Mouse (Mus musculus): ENCODE data around the gene Enkd1. TPM values are rescaled to one million over a fixed set of nuclear protein-coding genes. Genes with fewer than 3 reads are reported as not detected.

The Enkd1 gene
- total RNA-seq, 2 experiments from 2014 or later, result 2.4 to 2.5 TPM

- no peak for DNase-seq
- intact Hi-C loops (cut with DNase I), result loop anchor here (5.0 kb wide), 1 partner anchor 49 kb away; the partner anchor contains the start of genes Agrp and Ctcf
Observed at GRCm38 (mm10) chr8:105686551-105686950, 21.5 kb downstream of the Enkd1 start.

DNA sequence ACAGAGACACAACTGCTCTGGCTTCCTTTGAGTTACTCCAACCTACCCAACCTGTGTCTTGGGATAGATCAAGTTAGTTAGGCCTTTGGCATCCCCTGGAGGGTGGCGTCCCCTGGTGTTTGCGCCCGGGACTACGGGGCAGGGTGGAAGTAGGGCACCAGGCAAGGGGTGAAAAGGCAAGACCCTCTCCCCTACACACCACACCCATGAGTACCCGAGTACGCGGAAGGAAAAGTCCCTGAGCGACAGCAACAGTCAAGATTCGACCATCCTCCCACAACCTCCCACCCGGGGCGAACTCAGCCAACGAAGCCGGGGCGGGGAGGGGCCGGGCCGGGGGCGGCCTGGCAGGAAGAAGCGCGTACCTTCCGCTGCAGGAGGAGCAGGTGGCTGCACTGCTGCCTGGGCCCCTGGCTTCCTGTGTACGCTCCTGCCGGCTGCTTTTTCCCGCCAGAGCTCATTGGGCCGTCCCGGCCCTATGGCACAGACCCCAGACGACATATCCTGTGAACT is 22.2 kb downstream of the Enkd1 start, which contains the start of gene Carmil2:
Gene Carmil2, plus strand, starts transcription at position 479 of the 513 bp plus-strand sequence.
- intact Hi-C loops (cut with DNase I), result loop anchor here (2.0 to 5.0 kb wide), 3 partner anchors 49 to 119 kb away; partner anchors contain the start of genes Agrp, Atp6v0d1 and Ctcf
- DNase-seq, result peak; percentile 66 to 81

DNA sequence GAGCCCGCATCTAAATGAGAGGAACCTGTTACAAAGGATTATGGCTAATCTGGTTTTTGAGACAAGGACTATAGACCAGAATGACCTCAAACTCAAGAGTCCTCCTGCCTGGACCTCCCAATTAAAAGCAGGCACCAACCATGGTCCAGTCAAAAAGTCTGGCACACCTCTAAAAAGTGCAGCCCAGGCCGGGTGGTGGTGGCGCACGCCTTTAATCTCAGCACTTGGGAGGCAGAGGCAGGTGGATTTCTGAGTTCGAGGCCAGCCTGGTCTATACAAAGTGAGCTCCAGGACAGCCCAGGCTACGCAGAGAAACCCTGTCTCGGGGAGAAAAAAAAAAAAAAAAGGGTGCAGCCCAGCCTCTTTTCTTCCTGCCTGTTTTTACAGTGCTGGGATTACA is 22.7 kb downstream of the Enkd1 start:
- intact Hi-C loops (cut with DNase I), result loop anchor here (2.0 to 5.0 kb wide), 3 partner anchors 48 to 119 kb away; partner anchors contain the start of genes Agrp, Atp6v0d1 and Ctcf
- DNase-seq, result no peak

GRCm38 (mm10) chr8:105677891-105678290 is 30.1 kb downstream of the Enkd1 start:
- intact Hi-C loops (cut with DNase I), result no loop called here
- no peak for DNase-seq

GRCm38 (mm10) chr8:105661167-105661566 is 46.8 kb downstream of the Enkd1 start:
- no peak for DNase-seq
- intact Hi-C loops (cut with DNase I), result no loop called here

- intact Hi-C loops (cut with DNase I), result no loop called here
- DNase-seq, result no peak
Observed at GRCm38 (mm10) chr8:105657641-105658040, 50.4 kb downstream of the Enkd1 start.

Other genes starting within 250 kb of the Enkd1 start
- 10 to 100 TPM; 47.7 to 50.1 TPM for gene Tppp3, start 236.7 kb downstream of the Enkd1 start, total RNA-seq (2021)
- 10 to 100 TPM; 14.9 to 16.3 TPM for gene Zdhhc1, start 211.3 kb downstream of the Enkd1 start, total RNA-seq (2021)
- 1 to 10 TPM in 1 of 2 experiments, under 1 TPM in 1; 0.53 to 1.0 TPM for gene Hsd11b2, start 189.5 kb downstream of the Enkd1 start, total RNA-seq (2021)
- gene Atp6v0d1, start 142.2 kb downstream of the Enkd1 start, total RNA-seq (2021), result 10 to 100 TPM; 57.2 to 57.8 TPM
- 10 to 100 TPM; 46.0 to 49.0 TPM for gene Ripor1, start 103.0 kb downstream of the Enkd1 start, total RNA-seq (2021)
- 10 to 100 TPM; 43.8 to 44.6 TPM for gene Ctcf, start 71.6 kb downstream of the Enkd1 start, total RNA-seq (2021)
- gene Agrp, start 70.8 kb downstream of the Enkd1 start, total RNA-seq (2021), result not detected
- gene Carmil2, start 21.9 kb downstream of the Enkd1 start, total RNA-seq (2021), result 1 to 10 TPM in 1 of 2 experiments, under 1 TPM in 1; 0.69 to 5.7 TPM
- 10 to 100 TPM; 13.8 to 16.9 TPM for gene Acd, start 7.1 kb downstream of the Enkd1 start, total RNA-seq (2021)
- gene Pard6a, start 7.1 kb downstream of the Enkd1 start, total RNA-seq (2021), result 1 to 10 TPM; 7.8 to 9.1 TPM
- gene 4933405L10Rik, start 555 bp downstream of the Enkd1 start, total RNA-seq (2021), result not detected
- gene Gfod2, start 50.5 kb upstream of the Enkd1 start, total RNA-seq (2021), result 1 to 10 TPM; 3.6 to 3.7 TPM
- 10 to 100 TPM; 23.1 to 24.7 TPM for gene Ranbp10, start 119.1 kb upstream of the Enkd1 start, total RNA-seq (2021)
- under 1 TPM in 1 of 2 experiments, not detected in 1; 0.38 TPM for gene Tsnaxip1, start 119.5 kb upstream of the Enkd1 start, total RNA-seq (2021)
- gene Cenpt, start 145.1 kb upstream of the Enkd1 start, total RNA-seq (2021), result 1 to 10 TPM; 3.2 to 4.2 TPM
- 10 to 100 TPM; 27.5 to 29.1 TPM for gene Thap11, start 146.9 kb upstream of the Enkd1 start, total RNA-seq (2021)
- 10 to 100 TPM; 27.2 to 34.3 TPM for gene Nutf2, start 152.4 kb upstream of the Enkd1 start, total RNA-seq (2021)
- gene Edc4, start 172.7 kb upstream of the Enkd1 start, total RNA-seq (2021), result 10 to 100 TPM; 26.8 to 28.4 TPM
- gene Nrn1l, start 185.4 kb upstream of the Enkd1 start, total RNA-seq (2021), result under 1 TPM in 1 of 2 experiments, not detected in 1; 0.54 TPM
- 10 to 100 TPM; 16.9 to 17.6 TPM for gene Pskh1, start 192.2 kb upstream of the Enkd1 start, total RNA-seq (2021)
- gene Ctrl, start 225.7 kb upstream of the Enkd1 start, total RNA-seq (2021), result under 1 TPM; 0.46 to 0.55 TPM
- 10 to 100 TPM; 57.6 to 66.5 TPM for gene Psmb10, start 230.2 kb upstream of the Enkd1 start, total RNA-seq (2021)
- gene Lcat, start 235.2 kb upstream of the Enkd1 start, total RNA-seq (2021), result 1 to 10 TPM; 1.0 to 1.3 TPM

All from heart, postnatal 14 days (tissue).